Mouse (Mus musculus) fat pad, adult 2 months (tissue): ENCODE results near the gene Tanc2.

Experiments
- DNase-seq: peaks from one replicate; pipeline ENCODE4 v3.0.0-alpha.2; 2011; ENCODE audit warnings: low read depth, low spot score; ENCODE audit errors: extremely low read depth

Tanc2 gene

GRCm38 (mm10) chr11:105643995-105644394 lies 54.2 kb downstream of the Tanc2 start:
- DNase-seq = no peak

GRCm38 (mm10) chr11:105648026-105648425 lies 58.2 kb downstream of the Tanc2 start:
- DNase-seq = no peak

DNA sequence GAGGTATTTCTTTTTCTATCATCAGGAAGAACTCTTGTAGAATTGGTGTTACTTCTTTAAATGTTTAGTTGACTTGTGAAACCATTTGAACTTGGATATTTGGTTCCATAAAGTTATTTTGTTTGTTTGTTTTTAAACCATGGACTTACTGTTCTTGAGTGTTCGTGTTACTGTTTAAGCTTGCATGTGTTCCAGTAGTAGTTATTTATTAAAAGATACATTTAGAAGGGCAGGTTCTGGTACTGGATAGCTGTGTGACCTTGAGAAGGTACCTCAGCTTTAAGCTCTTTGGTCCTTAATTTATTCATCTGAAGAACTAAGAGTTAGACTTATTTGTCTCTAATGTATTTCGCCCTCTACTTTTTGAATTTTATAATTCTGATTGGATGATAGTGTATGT lies 64.8 kb downstream of the Tanc2 start:
- DNase-seq = no peak

GRCm38 (mm10) chr11:105655335-105655734 lies 65.5 kb downstream of the Tanc2 start:
- DNase-seq = no peak

GRCm38 (mm10) chr11:105667879-105668278 lies 78.1 kb downstream of the Tanc2 start:
- DNase-seq = no peak

DNA sequence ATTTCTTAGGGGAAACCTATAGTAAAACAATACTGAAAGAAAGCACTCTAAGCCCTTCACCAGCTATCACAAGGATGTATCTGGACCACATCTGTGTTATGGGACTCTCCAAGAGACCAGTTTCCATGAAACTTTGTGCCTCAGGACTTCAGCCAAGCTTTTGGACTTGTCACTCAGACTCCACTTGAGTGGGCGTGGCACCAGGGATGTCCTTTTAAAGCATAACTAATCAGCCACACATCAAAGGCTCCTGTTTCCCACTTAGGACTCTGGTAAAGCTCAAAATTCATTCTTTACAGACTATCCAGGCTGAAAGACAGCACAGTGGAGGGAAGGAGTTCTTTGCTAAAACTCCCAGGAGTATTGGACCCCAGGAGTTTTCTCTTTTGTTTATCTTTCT lies 89.2 kb downstream of the Tanc2 start:
- no peak for DNase-seq

- no peak for DNase-seq
Measured at GRCm38 (mm10) chr11:105684747-105685146, 95.0 kb downstream of the Tanc2 start.

- no peak for DNase-seq
Measured at GRCm38 (mm10) chr11:105700528-105700927, 110.7 kb downstream of the Tanc2 start.

DNA sequence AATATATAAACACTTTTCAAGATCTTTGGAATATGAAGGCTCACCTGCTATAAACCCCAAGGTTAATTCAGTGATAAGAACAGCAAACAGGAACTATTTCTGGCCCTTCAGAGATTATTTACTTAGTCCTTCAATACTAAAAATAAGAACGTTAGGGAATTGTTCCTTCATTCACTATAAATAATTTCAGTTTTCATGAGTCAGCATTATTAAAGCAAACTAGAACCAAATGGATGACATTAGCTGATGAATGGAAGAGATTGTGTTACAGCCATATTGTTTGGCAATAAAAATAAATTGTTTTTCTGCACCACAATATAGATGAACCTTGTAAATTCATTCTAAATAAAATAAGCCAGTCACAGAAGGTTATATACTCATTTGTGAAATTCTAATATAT lies 129.9 kb downstream of the Tanc2 start:
- no peak for DNase-seq

- DNase-seq = no peak
Measured at GRCm38 (mm10) chr11:105731541-105731940, 141.8 kb downstream of the Tanc2 start.

DNA sequence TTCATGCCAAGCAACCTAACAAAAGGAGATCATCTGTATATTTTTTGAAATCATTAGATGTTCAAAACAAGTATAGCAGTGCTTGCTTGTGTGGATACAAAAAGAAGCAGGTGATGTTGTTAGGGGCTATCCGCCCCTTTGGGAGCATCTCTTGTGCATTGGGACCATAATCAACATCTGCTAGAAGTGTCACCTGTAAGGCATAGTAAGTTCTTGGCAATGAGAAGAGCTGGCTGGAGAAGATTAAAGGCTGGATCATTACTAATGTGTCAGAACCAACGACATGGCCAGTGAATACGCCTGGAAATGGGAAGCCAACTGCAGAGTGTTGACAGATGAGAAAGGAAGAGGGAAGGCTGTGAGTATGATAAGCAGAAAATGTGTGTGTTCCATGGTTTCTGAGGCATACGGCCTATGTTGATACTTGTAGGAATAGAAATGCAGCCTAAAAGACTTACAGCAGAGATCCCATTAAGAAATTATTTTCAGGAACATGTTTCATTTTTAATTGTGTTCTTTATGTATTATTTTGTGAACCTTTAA lies 142.3 kb downstream of the Tanc2 start:
- no peak for DNase-seq

DNA sequence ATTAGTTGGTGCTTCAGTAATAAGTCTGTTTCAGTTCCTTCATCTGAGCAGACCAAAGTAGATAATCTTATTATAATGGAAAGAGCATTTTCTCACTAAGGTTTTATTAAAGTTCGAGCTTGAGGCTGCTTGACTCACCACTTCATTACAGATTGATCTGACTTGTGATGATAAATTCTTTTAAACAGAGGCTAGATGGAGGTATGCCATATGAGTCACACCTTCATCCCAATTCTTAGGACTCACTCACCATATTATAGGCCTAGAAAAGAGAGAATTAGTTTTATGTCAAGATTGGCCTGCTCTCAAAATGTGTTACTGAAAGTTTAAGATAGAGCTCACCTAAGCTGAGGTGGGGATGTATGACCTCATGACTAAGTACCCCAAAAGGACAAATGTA lies 153.4 kb downstream of the Tanc2 start:
- DNase-seq = no peak

GRCm38 (mm10) chr11:105749297-105750071 lies 159.7 kb downstream of the Tanc2 start:
- no peak for DNase-seq

GRCm38 (mm10) chr11:105758561-105759203 lies 168.9 kb downstream of the Tanc2 start:
- DNase-seq = no peak

- DNase-seq = no peak
Measured at GRCm38 (mm10) chr11:105759413-105759812, 169.6 kb downstream of the Tanc2 start.

GRCm38 (mm10) chr11:105760346-105760745 lies 170.6 kb downstream of the Tanc2 start:
- no peak for DNase-seq

DNA sequence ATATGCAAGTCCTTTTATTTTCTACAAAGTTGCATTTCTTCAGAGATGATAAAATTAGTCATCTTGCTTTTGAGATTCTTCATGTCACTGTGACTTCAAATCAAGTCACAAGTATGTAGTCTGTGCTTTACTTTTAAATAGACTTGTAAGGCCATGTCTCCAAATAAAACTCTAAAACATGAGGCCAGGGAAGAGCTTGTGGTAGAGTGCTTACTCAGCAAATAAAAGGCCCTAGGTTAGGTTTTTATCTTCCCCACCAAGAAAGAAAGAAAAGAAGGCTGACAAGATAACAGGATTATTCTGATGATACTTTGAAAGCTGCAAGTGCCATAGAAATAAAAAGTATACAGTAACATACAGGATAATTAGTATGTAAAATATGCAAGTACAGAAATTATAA lies 188.0 kb downstream of the Tanc2 start:
- DNase-seq = no peak

- no peak for DNase-seq
Measured at GRCm38 (mm10) chr11:105792501-105792900, 202.7 kb downstream of the Tanc2 start.

DNA sequence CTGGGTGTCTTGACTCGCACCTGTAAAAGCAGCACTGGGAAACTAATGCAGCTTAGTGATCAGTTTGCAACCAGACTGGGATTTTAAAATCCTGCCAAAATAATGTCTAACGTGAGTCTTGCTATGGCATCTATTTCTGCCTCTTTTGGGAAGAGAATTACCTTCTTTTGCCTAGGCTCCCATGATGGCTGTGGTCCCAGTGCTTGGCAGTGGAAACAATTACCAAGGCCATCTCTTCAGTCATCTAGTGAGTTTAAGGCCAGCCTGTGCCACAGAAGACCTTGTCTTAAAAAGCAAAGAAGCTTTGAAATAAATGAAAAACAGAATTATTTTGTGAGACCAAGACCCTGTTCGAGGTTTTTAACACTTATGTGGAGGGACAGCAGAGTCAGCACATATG lies 213.9 kb downstream of the Tanc2 start:
- no peak for DNase-seq

DNA sequence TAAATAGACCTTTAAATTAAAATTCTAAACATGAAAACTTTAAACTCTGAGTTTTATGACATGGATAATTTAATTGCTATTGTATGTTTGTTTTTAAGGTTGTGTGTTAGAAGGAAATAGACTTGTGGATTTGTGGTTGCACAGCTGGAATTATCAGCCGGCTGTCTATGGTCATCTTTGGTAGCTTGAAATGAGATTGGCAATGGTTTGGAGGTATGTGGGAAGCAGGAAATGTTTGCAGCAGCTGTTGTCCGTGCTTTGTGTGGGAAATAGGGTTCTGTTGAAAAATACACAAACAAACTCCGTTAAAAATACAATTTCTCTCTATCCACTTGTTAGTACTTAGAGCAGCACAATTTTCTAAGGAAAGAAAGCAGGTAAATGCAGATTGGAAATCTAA lies 215.0 kb downstream of the Tanc2 start:
- DNase-seq = no peak

DNA sequence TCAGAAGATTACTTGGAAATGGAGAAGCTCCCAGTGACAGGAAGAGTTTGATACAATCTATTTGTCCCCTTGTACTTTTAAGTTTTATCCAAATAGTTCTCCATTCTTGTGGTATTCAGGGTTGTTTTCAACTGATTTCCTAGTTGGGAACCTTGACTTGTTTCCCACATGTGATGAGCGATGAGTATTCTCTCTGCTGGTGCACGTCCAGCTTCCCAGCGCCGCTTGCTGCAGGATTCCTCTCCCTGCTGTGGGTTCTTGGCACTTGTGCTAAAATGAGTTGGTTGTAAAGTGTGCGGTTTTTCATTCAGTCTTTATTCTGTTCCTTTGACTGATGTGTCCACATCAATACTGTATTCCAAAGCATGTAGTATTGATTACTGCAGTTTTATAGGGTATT lies 217.3 kb downstream of the Tanc2 start:
- DNase-seq = no peak

GRCm38 (mm10) chr11:105823246-105823645 lies 233.5 kb downstream of the Tanc2 start:
- DNase-seq = peak; percentile 50
